Mouse (Mus musculus) stomach, embryonic 14.5 days (tissue): Measurements from ENCODE around the gene Zbtb8os. TPM values are rescaled to one million over a fixed set of nuclear protein-coding genes. Genes with fewer than 3 reads are reported as not detected.

Experiments
- ATAC-seq: fragments of 200-750 bp; cut with Nextera tagmentation; 2 replicates; pipeline ENCODE4 v1.8.0; 2017; ENCODE audit warnings: low read depth, moderate TSS enrichment; ENCODE audit not compliant: insufficient number of reproducible peaks, insufficient read depth, low FRiP score
- H3K27ac ChIP-seq: fragments of 300-500 bp; sonication (generic); 2 replicates; pipeline ENCODE4 v1.5.1; 2014; ENCODE audit warnings: mild to moderate bottlenecking, low read length, moderate library complexity, mixed read lengths
- H3K27me3 ChIP-seq: fragments of 300-500 bp; sonication (generic); 2 replicates; pipeline ENCODE4 v1.6.1; 2014; ENCODE audit warnings: low read length, control low read depth, mixed read lengths; ENCODE audit not compliant: control insufficient read depth, insufficient read depth
- H3K36me3 ChIP-seq: fragments of 300-500 bp; sonication (generic); 2 replicates; pipeline ENCODE4 v1.6.1; 2014; ENCODE audit warnings: mild to moderate bottlenecking, control low read depth, low read length, moderate library complexity, mixed read lengths; ENCODE audit not compliant: control insufficient read depth, insufficient read depth
- H3K4me1 ChIP-seq: fragments of 300-500 bp; sonication (generic); 2 replicates; pipeline ENCODE4 v1.6.1; 2014; ENCODE audit warnings: low read length, control low read depth, mixed read lengths; ENCODE audit not compliant: control insufficient read depth, insufficient read depth
- H3K4me2 ChIP-seq: fragments of 300-500 bp; sonication (generic); replicated peaks from 2 replicates; pipeline ENCODE4 v1.6.1; 2014; ENCODE audit warnings: low read depth, low read length, control low read depth
- H3K4me3 ChIP-seq: fragments of 300-500 bp; sonication (generic); 2 replicates; pipeline ENCODE4 v1.5.1; 2014; ENCODE audit warnings: low read depth, low read length, control low read depth
- H3K9ac ChIP-seq: fragments of 300-500 bp; sonication (generic); replicated peaks from 2 replicates; pipeline ENCODE4 v1.6.1; 2014; ENCODE audit warnings: low read depth, mild to moderate bottlenecking, control low read depth, low read length, moderate library complexity, mixed read lengths
- H3K9me3 ChIP-seq: fragments of 300-500 bp; sonication (generic); 2 replicates; pipeline ENCODE4 v1.6.1; 2016; ENCODE audit warnings: low read depth, low read length, control low read depth; ENCODE audit not compliant: control insufficient read depth
- WGBS: fragments of 180-500 bp; shearing (Covaris S2); extraction: QIAGEN DNeasy Blood & Tissue Kit; methylation state at CpG from one replicate; pipeline ENCODE4 v1.1.7; 2014; 5-methylcytosine and 5-hydroxymethylcytosine counted together
- polyA plus RNA-seq: library from polyadenylated mRNA; unstranded; fragments of >200 nt; fragmentation: Nextera tagmentation; extraction: Ambion mirVana; gene quantifications from 2 replicates; pipeline ENCODE4 v1.2.1, GENCODE M21; 2014

Gene Zbtb8os
- polyA plus RNA-seq, 1 experiment from 2014 or later, result 52.2 TPM

DNA sequence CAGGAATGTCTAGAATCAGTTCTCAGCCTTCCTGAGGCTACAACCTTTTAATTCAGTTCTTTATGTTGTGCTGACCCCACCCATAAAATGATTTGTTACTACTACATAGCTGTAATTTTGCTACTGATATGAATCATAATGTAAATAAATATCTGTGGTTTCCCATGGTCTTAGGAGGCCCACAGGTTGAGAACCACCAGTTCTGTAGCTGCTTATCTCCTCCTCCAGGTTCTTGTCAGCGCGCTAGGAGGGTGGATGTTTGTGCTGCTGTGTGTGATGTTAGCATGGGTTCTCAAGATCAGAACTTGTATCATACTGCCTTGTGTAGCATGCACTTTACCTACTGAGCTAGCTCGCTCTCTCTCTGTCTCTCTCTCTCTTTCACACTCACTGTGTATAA lies 4.2 kb downstream of the Zbtb8os start:
- no peaks in the 10 kb centered on the region for H3K9me3 ChIP-seq
- WGBS, result 89% methylated on average over 3 of the region's 3 CpGs
- H3K36me3 ChIP-seq, result peaks cover 19% of the 10 kb centered on the region
- no peaks in the 10 kb centered on the region for H3K4me1 ChIP-seq
- no peak overlapping the region for H3K4me2 ChIP-seq
- no peaks in the 10 kb centered on the region for H3K27me3 ChIP-seq
- no peak overlapping the region for H3K27ac ChIP-seq
- no peak overlapping the region for H3K4me3 ChIP-seq
- ATAC-seq, result no peak
- no peak overlapping the region for H3K9ac ChIP-seq

DNA sequence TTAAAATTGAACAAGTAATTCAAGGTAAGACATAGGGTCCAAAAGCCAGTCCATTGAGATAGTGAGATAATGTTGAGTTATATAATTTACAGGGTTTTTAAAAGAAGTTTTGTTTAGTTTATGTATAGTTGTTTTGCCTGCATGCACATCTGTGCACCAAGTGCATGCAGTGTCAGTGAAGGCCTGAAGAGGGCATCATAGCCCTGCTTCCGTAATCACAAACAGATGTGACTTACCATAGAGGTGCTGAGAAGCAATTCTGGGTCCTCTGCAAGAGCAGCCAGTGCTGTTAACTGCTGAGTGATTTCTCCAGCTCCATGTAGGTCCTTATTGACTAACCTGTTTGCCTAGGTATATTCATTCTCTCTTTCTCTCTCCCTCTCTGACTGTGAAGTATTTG lies 6.4 kb downstream of the Zbtb8os start:
- WGBS, result 96% methylated on average over 1 of the region's 1 CpGs

DNA sequence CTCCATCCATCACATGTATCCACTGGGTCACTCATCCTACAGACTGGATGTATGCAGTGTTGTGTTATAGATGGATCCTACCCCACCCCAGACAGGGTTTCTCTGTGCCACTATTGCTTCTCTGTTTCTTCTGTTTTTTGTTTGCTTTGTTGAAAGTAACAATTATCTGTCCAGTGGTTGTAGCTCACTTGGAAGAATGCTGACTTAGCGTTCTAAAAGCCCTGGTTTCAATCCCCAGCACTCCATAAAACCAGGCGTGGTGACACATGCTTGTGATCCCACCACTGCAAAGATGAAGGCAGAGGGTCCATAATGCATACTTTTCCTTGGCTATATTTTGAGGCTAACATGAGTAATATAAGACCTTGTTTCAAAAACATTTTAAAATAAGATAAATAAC lies 7.2 kb downstream of the Zbtb8os start:
- Histone ChIP-seq H3K4me2 (no peak overlapping the region), H3K27me3 (no peaks in the 10 kb centered on the region), H3K9ac (no peak overlapping the region), H3K27ac (no peak overlapping the region), H3K36me3 (peaks cover 19% of the 10 kb centered on the region), H3K9me3 (no peaks in the 10 kb centered on the region), H3K4me3 (no peak overlapping the region), H3K4me1 (no peaks in the 10 kb centered on the region)
- 80% methylated on average over 2 of the region's 2 CpGs for WGBS
- ATAC-seq, result no peak

More for the DNA sequence above, 6.4 kb downstream of the Zbtb8os start:
- Histone ChIP-seq H3K36me3 (peaks cover 19% of the 10 kb centered on the region), H3K9ac (no peak overlapping the region), H3K4me2 (no peak overlapping the region), H3K27me3 (no peaks in the 10 kb centered on the region), H3K9me3 (no peaks in the 10 kb centered on the region), H3K27ac (no peak overlapping the region), H3K4me1 (no peaks in the 10 kb centered on the region), H3K4me3 (no peak overlapping the region)
- no peak for ATAC-seq

DNA sequence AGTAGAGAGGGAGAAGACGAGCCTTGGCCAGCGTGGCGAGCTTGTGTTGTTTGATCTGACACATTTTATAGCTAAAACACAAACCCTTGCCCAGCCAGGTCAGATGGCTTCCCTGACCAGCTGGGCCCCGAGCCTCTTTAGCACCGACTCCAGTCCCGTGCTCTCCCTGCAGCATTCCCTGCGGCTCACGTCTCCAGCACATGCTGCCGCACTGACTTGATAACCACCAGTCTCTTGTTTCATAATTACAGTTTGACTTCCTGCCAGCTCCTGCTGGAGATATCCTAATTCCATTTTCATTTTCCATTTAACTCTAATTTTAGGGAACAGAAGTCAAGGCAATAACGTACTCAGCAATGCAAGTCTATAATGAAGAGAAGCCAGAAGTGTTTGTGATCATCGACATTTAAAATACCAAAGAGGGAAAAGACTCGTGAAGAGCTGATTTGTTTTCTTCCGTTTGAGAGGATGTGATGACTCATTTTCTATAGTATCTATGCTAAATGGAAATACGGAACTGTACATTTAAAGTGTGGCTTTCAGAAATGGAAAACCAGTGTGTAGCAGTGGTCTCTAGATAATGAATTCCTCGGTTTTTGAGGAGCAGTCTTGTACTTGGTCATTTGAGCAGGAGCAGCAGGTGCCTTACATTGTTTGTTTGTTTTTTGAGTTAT lies 11.1 kb downstream of the Zbtb8os start:
- no peak overlapping the region for H3K27ac ChIP-seq
- H3K9ac ChIP-seq, result no peak overlapping the region
- no peaks in the 10 kb centered on the region for H3K9me3 ChIP-seq
- H3K36me3 ChIP-seq, result peaks cover 15% of the 10 kb centered on the region
- H3K27me3 ChIP-seq, result no peaks in the 10 kb centered on the region
- 82% methylated on average over 15 of the region's 15 CpGs for WGBS
- no peak for ATAC-seq
- no peak overlapping the region for H3K4me2 ChIP-seq
- H3K4me1 ChIP-seq, result no peaks in the 10 kb centered on the region
- H3K4me3 ChIP-seq, result no peak overlapping the region

DNA sequence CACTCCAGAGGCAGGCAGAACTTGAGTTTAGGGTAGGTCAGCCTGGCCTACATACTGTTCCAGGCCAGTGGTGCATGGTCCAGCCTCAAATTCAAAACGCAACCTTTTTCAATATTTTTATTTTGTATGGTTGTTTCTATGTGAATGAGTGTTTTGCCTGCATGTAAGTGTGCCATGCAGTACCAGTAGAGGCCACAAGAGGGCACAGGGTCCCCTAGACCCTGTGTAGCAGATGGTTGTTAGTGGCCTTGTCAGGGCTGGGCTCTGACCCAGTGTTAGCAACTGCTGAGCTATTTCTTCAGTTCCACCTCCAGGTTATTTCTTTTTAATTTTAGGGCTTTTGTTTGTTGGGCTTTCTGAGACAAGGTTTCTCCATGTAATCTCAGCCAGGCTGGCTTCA lies 15.1 kb downstream of the Zbtb8os start:
- Histone ChIP-seq H3K9ac (no peak overlapping the region), H3K4me1 (no peaks in the 10 kb centered on the region), H3K27ac (no peak overlapping the region), H3K36me3 (peaks cover 1% of the 10 kb centered on the region; the same call in 1 of the 2 replicates), H3K27me3 (no peaks in the 10 kb centered on the region), H3K4me2 (no peak overlapping the region), H3K4me3 (no peak overlapping the region), H3K9me3 (no peaks in the 10 kb centered on the region)
- ATAC-seq, result peak; percentile 63; the same call in 1 of the 2 replicates
- 10% methylated on average over 1 of the region's 1 CpGs for WGBS

DNA sequence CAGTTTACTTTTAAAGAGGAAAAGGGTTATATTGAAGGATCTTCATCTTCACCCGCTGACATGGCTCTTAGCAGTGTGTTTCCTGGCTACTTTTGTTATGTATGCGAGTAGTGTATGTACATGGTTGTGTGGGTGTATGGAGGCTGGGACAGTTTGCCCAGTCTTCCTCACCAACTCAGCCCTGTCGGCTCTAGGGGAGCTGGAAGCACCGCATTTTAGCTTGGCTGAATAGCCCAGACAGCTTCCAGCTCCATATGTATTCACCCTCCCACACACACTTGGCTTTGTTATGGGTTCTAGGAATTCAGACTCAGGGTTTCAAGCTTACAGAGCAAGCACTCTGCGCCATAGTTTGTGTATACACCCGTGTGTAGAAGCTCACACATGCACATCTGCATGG lies 15.6 kb downstream of the Zbtb8os start:
- Histone ChIP-seq H3K4me3 (no peak overlapping the region), H3K4me1 (no peaks in the 10 kb centered on the region), H3K9ac (no peak overlapping the region), H3K36me3 (peaks cover 4% of the 10 kb centered on the region; the same call in 1 of the 2 replicates), H3K9me3 (no peaks in the 10 kb centered on the region), H3K27me3 (no peaks in the 10 kb centered on the region), H3K27ac (no peak overlapping the region), H3K4me2 (no peak overlapping the region)
- 76% methylated on average over 6 of the region's 6 CpGs for WGBS
- no peak for ATAC-seq

DNA sequence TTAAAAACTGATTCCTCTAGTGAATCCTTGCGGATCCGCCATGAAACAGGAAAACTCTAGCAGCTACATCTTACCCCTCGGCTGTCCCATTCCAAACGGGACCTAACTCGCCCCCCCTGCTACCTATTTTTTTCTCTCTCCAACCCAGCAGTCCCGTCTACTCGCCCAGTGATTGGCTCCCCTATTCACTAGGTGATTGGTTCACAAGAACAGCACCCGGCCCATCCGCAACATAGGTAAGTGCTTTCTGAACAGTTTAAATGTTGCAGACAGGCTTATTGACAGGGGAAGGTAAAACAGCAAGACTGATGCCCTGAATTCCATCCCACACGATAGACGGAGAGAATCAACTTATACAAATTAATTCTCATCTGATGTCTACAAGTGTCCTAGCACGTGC lies 17.7 kb downstream of the Zbtb8os start:
- no peaks in the 10 kb centered on the region for H3K27me3 ChIP-seq
- 86% methylated on average over 12 of the region's 12 CpGs for WGBS
- no peak overlapping the region for H3K4me3 ChIP-seq
- no peak for ATAC-seq
- H3K9ac ChIP-seq, result no peak overlapping the region
- no peak overlapping the region for H3K4me2 ChIP-seq
- H3K9me3 ChIP-seq, result no peaks in the 10 kb centered on the region
- no peaks in the 10 kb centered on the region for H3K4me1 ChIP-seq
- H3K27ac ChIP-seq, result no peak overlapping the region
- peaks cover 5% of the 10 kb centered on the region; the same call in 1 of the 2 replicates for H3K36me3 ChIP-seq

DNA sequence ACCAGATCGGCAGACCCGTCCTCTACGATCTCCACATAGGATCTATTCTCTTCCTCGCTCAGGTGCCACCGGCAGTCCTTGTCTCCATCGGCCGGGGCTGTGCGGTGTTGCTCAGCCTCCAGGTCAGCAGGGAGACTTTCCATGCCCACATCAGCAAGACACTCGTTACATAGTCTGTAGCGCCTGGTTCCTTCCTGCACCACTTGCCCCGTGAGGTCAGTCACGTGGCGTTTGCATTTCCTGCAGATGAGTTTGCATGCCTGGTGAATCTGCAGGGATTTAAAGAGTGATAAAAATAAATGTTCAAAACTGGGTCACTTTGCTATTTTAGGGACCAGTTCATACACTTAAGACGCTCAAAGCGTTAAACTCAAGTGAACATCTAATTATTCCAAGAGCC lies 18.7 kb downstream of the Zbtb8os start:
- no peaks in the 10 kb centered on the region for H3K27me3 ChIP-seq
- no peak overlapping the region for H3K4me3 ChIP-seq
- no peak overlapping the region for H3K27ac ChIP-seq
- no peak overlapping the region for H3K9ac ChIP-seq
- H3K4me2 ChIP-seq, result no peak overlapping the region
- H3K4me1 ChIP-seq, result no peaks in the 10 kb centered on the region
- 82% methylated on average over 15 of the region's 15 CpGs for WGBS
- ATAC-seq, result no peak
- peaks cover 9% of the 10 kb centered on the region for H3K36me3 ChIP-seq
- H3K9me3 ChIP-seq, result no peaks in the 10 kb centered on the region

DNA sequence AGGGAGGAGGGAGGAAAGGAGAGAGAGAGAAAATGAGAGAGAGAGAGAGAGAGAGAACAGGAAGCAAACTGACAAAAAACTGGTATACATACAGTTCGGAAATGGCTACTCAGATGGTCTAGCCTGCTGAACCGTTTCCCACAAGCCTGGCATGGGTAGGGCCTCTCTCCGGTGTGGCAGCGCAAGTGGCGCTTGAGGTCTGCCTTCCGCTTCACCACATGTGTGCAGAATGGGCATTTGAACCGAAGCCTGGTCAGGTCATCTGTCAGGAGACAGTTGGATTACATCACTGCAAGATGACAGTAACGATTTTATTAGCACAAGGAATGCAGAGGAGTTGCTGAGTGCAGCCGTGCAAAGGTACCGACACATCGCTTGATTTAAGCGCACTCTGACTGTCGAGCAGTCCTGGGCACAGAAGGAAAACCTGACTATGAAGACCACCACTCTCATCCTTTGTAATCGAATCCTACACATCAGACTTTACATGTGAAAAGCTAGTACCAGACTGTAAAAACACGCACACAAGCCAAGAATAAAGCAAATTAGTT lies 22.2 kb downstream of the Zbtb8os start:
- H3K4me2 ChIP-seq, result no peak overlapping the region
- 69% methylated on average over 15 of the region's 15 CpGs for WGBS
- H3K27ac ChIP-seq, result no peak overlapping the region
- no peaks in the 10 kb centered on the region for H3K4me1 ChIP-seq
- peaks cover 21% of the 10 kb centered on the region for H3K36me3 ChIP-seq
- no peak overlapping the region for H3K9ac ChIP-seq
- ATAC-seq, result no peak
- H3K27me3 ChIP-seq, result no peaks in the 10 kb centered on the region
- no peaks in the 10 kb centered on the region for H3K9me3 ChIP-seq
- H3K4me3 ChIP-seq, result no peak overlapping the region
